Mouse (Mus musculus) limb, embryonic 10.5 days (tissue): ENCODE data around the gene Ccdc22. TPM values are rescaled to one million over a fixed set of nuclear protein-coding genes. Genes with fewer than 3 reads are reported as not detected.

Experiments
- DNase-seq: peaks from one replicate; pipeline ENCODE4 v3.0.0-alpha.2; 2017; ENCODE audit warnings: low spot score
- H3K27ac ChIP-seq: fragments of 300-500 bp; sonication (generic); 2 replicates; pipeline ENCODE4 v1.5.1; 2016; ENCODE audit warnings: mild to moderate bottlenecking
- H3K27me3 ChIP-seq: fragments of 300-500 bp; sonication (generic); 2 replicates; pipeline ENCODE4 v1.6.1; 2016; ENCODE audit warnings: low read depth, mild to moderate bottlenecking; ENCODE audit not compliant: poor library complexity, severe bottlenecking
- H3K36me3 ChIP-seq: fragments of 300-500 bp; sonication (generic); 2 replicates; pipeline ENCODE4 v1.6.1; 2016; ENCODE audit warnings: mild to moderate bottlenecking, moderate library complexity
- H3K4me1 ChIP-seq: fragments of 300-500 bp; sonication (generic); 2 replicates; pipeline ENCODE4 v1.6.1; 2016
- H3K4me3 ChIP-seq: fragments of 300-500 bp; sonication (generic); 2 replicates; pipeline ENCODE4 v1.5.1; 2016; ENCODE audit warnings: mild to moderate bottlenecking, moderate library complexity
- H3K9me3 ChIP-seq: fragments of 300-500 bp; sonication (generic); replicated peaks from 2 replicates; pipeline ENCODE4 v1.6.1; 2016; ENCODE audit warnings: mild to moderate bottlenecking
- WGBS: fragments of 180-500 bp; shearing (Covaris S2); methylation state at CpG from one replicate; pipeline ENCODE4 v1.1.7; 2016; 5-methylcytosine and 5-hydroxymethylcytosine counted together
- polyA plus RNA-seq: library from polyadenylated mRNA; unstranded; fragments of >200 nt; fragmentation: Nextera tagmentation; extraction: Ambion mirVana; gene quantifications from 2 replicates; pipeline ENCODE4 v1.2.1, GENCODE M21; 2016

Ccdc22 gene
- polyA plus RNA-seq: 36.5 and 37.9 TPM in 2 replicates

DNA sequence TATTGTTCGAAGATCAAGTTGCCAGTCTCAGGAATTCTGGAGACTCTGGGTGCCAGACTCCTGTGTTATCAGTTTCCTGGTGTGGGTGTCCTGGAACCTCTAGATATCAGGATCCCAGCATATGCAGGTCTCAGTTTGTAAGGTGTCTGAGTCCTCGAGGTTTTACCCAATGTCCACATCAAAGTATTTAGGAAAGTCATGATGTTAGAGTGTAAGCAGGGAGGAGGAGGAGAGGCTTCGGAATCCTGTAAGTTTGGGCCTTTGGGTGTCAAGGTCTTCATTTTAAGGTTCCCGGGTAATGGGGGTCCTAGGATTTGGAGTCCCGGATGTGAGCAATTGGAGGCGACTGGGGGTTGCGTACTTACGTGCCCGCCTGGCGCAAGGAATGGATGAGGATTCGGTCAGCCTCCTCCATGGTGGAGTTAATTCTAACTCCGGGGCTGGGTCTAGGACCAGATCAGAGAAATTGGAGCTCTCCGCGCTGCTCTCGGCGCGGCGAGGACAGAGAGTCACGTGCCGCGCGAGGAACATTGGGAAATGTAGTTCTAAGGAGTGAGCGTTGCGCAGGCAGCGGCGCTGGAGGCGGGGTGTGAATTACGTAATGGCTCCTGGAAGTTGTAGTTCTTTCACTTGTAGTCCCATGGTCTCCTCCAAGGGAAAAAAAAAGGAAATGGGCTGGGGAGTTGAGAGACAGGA is at the start of gene Ccdc22:
Gene Ccdc22, minus strand, starts transcription at position 639 of the 696 bp plus-strand sequence.
- Histone ChIP-seq H3K4me1 (peaks cover 6% of the 10 kb centered on the region; the same call in 1 of the 2 replicates), H3K4me3 (peak within 1 kb of the TSS; percentile 54), H3K27ac (peak within 1 kb of the TSS; percentile 72), H3K9me3 (no peaks in the 10 kb centered on the region), H3K36me3 (0 out of 2 replicates have a peak, but pooled peaks cover 7% of the 10 kb centered on the region), H3K27me3 (peaks cover 2% of the 10 kb centered on the region; the same call in 1 of the 2 replicates)
- WGBS: 13% methylated on average over 28 of the region's 28 CpGs
- peak; percentile 71 for DNase-seq

- H3K4me1 ChIP-seq: 0 out of 2 replicates have a peak, but pooled peaks cover 3% of the 10 kb centered on the region
- no peaks in the 10 kb centered on the region for H3K9me3 ChIP-seq
- peak overlapping the region; percentile 88 for H3K27ac ChIP-seq
- H3K36me3 ChIP-seq: no peaks in the 10 kb centered on the region
- no peaks in the 10 kb centered on the region for H3K27me3 ChIP-seq
- WGBS: 9% methylated on average over 25 of the region's 25 CpGs
- peak; percentile 67 for DNase-seq
- peak overlapping the region; percentile 60 for H3K4me3 ChIP-seq
Observed at GRCm38 (mm10) chrX:7648671-7649304, 43.5 kb upstream of the Ccdc22 start.

DNA sequence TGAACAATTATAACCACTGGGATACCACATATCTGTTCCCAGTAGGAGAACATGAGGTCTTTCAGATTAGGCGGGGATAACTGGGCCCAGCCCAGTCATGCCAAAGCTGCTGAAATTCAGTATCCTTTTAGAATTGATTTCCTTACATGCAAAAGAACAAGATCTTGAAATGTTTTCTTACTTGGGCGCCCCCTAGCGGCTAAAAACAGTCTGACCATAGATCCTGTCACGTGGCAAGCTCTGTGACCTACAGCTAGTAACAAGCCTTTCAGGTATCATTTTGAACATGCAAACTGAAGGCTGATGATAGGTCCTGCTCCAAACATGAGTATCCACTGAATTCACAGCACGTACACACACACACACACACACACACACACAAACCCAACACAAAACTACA is 40.0 kb upstream of the Ccdc22 start:
- Histone ChIP-seq H3K27ac (no peak overlapping the region), H3K9me3 (no peaks in the 10 kb centered on the region), H3K36me3 (no peaks in the 10 kb centered on the region), H3K4me3 (no peak overlapping the region), H3K27me3 (peaks cover 12% of the 10 kb centered on the region), H3K4me1 (0 out of 2 replicates have a peak, but pooled peaks cover 3% of the 10 kb centered on the region)
- DNase-seq: peak; percentile 78
- 11% methylated on average over 5 of the region's 5 CpGs for WGBS

- H3K36me3 ChIP-seq: no peaks in the 10 kb centered on the region
- WGBS: 26% methylated on average over 11 of the region's 12 CpGs
- peaks cover 8% of the 10 kb centered on the region for H3K4me1 ChIP-seq
- no peak overlapping the region for H3K27ac ChIP-seq
- no peak overlapping the region for H3K4me3 ChIP-seq
- H3K9me3 ChIP-seq: no peaks in the 10 kb centered on the region; the same call in 1 of the 2 replicates
- no peak for DNase-seq
- H3K27me3 ChIP-seq: peaks cover 30% of the 10 kb centered on the region
Observed at GRCm38 (mm10) chrX:7640785-7641184, 35.5 kb upstream of the Ccdc22 start.

DNA sequence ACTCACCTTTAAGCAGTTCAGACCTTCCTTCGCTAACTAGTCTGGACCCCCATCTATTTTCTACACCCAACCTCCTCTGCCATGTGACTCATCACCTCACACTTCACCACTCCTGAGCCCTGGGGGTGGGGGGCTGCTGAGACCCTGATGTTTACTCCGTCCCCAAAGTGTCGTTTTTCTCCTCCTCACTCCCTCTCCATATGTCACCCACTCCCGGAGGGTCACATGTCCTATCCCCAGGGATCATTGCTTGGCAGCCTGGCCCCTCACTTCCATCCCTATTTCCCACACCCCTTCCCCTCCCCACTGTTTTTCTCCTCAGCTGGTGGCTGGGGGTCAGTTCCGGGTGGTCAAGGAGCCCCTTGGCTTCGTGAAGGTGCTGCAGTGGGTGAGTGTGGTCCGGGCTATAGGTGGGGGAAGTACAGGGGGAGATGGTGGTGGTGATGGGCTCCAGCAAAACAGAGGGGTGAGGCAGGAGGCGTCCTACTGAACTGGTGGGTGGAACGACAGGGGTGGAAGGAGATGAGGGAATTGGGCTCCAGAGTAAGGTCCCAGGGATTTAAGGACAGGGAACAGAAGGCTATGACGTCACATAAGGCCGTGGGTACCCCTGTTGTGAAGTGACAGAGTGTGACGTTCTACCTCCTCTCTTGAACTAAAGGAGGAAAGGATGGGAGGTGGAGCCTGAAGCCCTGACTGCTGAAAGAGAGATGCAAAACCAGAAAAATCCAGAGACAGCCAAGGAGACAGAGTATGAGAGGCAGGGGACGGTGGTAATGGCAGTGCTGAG is 34.4 kb upstream of the Ccdc22 start:
- Histone ChIP-seq H3K4me1 (peaks cover 8% of the 10 kb centered on the region), H3K27ac (no peak overlapping the region), H3K9me3 (no peaks in the 10 kb centered on the region; the same call in 1 of the 2 replicates), H3K27me3 (peaks cover 30% of the 10 kb centered on the region), H3K4me3 (no peak overlapping the region; the same call in 1 of the 2 replicates), H3K36me3 (no peaks in the 10 kb centered on the region)
- WGBS: 13% methylated on average over 13 of the region's 13 CpGs
- no peak for DNase-seq

- Histone ChIP-seq H3K9me3 (no peaks in the 10 kb centered on the region; the same call in 1 of the 2 replicates), H3K27ac (no peak within 1 kb of the TSS), H3K4me3 (peak within 1 kb of the TSS; percentile 45), H3K36me3 (no peaks in the 10 kb centered on the region), H3K27me3 (peaks cover 30% of the 10 kb centered on the region), H3K4me1 (peaks cover 8% of the 10 kb centered on the region)
- WGBS: 8% methylated on average over 42 of the region's 42 CpGs
- DNase-seq: peak; percentile 90
Observed at GRCm38 (mm10) chrX:7638401-7639091, 33.2 kb upstream of the Ccdc22 start, which contains the start of gene Syp. Gene Syp, plus strand, starts transcription at chrX:7638471.

- DNase-seq: no peak
- Histone ChIP-seq H3K27me3 (peaks cover 17% of the 10 kb centered on the region), H3K4me3 (no peak overlapping the region), H3K4me1 (peaks cover 8% of the 10 kb centered on the region), H3K9me3 (no peaks in the 10 kb centered on the region; the same call in 1 of the 2 replicates), H3K27ac (no peak overlapping the region), H3K36me3 (no peaks in the 10 kb centered on the region)
- WGBS: 68% methylated on average over 3 of the region's 3 CpGs
Observed at GRCm38 (mm10) chrX:7635101-7635500, 29.8 kb upstream of the Ccdc22 start.

DNA sequence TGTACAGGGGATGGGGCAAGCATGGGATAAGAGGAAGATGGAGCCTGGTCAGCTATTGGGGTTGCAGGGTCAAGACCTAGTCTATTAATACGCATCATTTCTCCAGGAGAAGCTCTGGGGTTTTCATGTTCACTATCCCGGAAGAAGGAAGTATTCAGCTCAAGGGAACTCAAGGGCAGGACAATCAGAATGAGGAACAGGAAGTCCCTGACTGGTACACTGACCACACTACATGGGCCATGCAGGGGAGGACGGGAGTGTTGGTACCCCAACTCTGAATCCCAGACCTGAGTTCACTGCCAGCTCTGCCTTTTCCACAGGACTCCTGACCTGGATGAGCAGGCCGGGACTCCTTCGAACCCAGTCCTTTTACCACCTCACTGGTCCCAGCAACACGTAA is 27.2 kb upstream of the Ccdc22 start:
- Histone ChIP-seq H3K4me1 (no peaks in the 10 kb centered on the region), H3K27ac (no peak overlapping the region), H3K9me3 (no peaks in the 10 kb centered on the region), H3K4me3 (no peak overlapping the region), H3K27me3 (no peaks in the 10 kb centered on the region), H3K36me3 (no peaks in the 10 kb centered on the region)
- DNase-seq: no peak
- 94% methylated on average over 6 of the region's 6 CpGs for WGBS

GRCm38 (mm10) chrX:7617889-7618551 is 12.7 kb upstream of the Ccdc22 start:
- Histone ChIP-seq H3K4me1 (no peaks in the 10 kb centered on the region), H3K4me3 (no peak overlapping the region), H3K27me3 (no peaks in the 10 kb centered on the region), H3K36me3 (no peaks in the 10 kb centered on the region), H3K9me3 (no peaks in the 10 kb centered on the region), H3K27ac (no peak overlapping the region)
- 83% methylated on average over 12 of the region's 12 CpGs for WGBS
- DNase-seq: no peak

DNA sequence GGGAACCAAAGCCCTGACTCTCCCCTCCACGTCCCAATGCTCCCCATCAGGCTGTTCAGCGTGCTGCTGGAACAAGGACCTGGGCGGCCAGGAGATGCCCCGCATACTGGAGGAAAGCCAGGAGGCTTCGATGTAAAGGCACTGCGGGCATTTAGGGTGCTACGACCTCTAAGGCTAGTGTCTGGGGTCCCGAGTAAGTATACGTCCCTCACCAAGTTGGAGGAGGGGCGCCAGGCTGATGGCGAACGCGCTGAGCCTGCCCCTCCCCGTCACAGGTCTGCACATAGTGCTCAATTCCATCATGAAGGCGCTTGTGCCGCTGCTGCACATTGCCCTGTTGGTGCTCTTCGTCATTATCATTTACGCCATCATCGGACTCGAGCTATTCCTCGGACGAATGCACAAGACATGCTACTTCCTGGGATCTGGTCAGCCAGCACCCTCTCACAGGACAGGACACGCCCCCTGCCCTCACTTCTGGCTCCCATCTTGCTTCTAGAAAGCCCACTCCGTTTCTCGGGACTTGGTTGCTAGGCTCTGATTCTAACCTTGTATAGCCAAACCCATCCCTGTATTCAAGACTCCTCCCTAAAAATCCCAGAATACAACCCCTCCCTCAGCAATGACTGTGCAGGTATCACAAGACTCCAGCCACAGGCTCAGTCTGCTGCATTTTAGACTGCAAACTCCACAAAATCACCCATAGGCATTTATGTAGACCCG is 5.4 kb upstream of the Ccdc22 start:
- DNase-seq: peak; percentile 31
- no peak overlapping the region for H3K27ac ChIP-seq
- H3K4me1 ChIP-seq: 0 out of 2 replicates have a peak, but pooled peaks cover 3% of the 10 kb centered on the region
- peaks cover 21% of the 10 kb centered on the region for H3K27me3 ChIP-seq
- H3K4me3 ChIP-seq: peak overlapping the region; percentile 50
- H3K9me3 ChIP-seq: no peaks in the 10 kb centered on the region
- 17% methylated on average over 26 of the region's 26 CpGs for WGBS
- no peaks in the 10 kb centered on the region for H3K36me3 ChIP-seq

DNA sequence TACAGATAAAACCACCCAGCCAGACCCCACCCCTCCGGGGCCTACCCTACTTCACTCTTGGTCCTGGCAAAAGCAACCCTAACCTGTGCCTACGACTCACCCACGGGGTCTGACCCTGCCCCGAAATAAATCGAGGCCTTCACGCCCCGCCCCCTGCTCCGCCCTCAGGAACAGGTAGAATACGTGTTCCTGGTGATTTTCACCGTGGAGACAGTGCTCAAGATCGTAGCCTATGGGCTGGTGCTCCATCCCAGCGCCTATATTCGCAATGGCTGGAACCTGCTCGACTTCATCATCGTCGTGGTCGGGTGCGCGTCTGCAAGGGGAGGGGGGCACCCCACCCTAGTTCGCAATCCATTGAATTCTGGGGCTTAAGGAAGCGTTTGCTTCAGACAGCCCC is 4.7 kb upstream of the Ccdc22 start:
- WGBS: 25% methylated on average over 21 of the region's 21 CpGs
- Histone ChIP-seq H3K4me1 (0 out of 2 replicates have a peak, but pooled peaks cover 3% of the 10 kb centered on the region), H3K27me3 (peaks cover 21% of the 10 kb centered on the region), H3K36me3 (no peaks in the 10 kb centered on the region), H3K27ac (no peak overlapping the region), H3K9me3 (no peaks in the 10 kb centered on the region), H3K4me3 (peak overlapping the region; percentile 50)
- DNase-seq: no peak
